Mouse (Mus musculus) erythroblast, embryonic 14.5 days (primary cell): ENCODE data around the gene Plet1.

ENCODE experiments used
- GATA1 ChIP-seq: IDR thresholded peaks from 2 replicates; pipeline ENCODE4 v1.6.1; 2012; ENCODE audit warnings: low read length, inconsistent platforms, mixed read lengths
- TAL1 ChIP-seq: IDR thresholded peaks from 3 replicates; pipeline ENCODE4 v1.6.1; 2012; ENCODE audit warnings: low read length, inconsistent platforms, mixed read lengths

GRCm38 (mm10) chr9:50518781-50519180, 24.5 kb downstream of the Plet1 start:
- TF ChIP-seq GATA1, result no peak
- no peak for TF ChIP-seq TAL1
